Mouse (Mus musculus) brain, embryonic 14.5 days (tissue): ENCODE measurements around the gene Aup1.

Source experiments
- CTCF ChIP-seq: fragments of 200-500 bp; IDR thresholded peaks from 2 replicates; pipeline ENCODE4 v1.5.1; 2012; ENCODE audit warnings: inconsistent platforms, mild to moderate bottlenecking, moderate library complexity, borderline replicate concordance; ENCODE audit not compliant: insufficient read depth, insufficient read length; ENCODE audit errors: extremely low read depth
- POLR2A ChIP-seq: fragments of 200-500 bp; IDR thresholded peaks from 2 replicates; pipeline ENCODE4 v1.6.1; 2012; ENCODE audit warnings: mild to moderate bottlenecking, inconsistent platforms, borderline replicate concordance; ENCODE audit not compliant: poor library complexity, insufficient read depth, insufficient read length, severe bottlenecking; ENCODE audit errors: extremely low read depth

GRCm38 (mm10) chr6:83006114-83006513 is 48.2 kb upstream of the Aup1 start:
- no peak for TF ChIP-seq POLR2A
- no peak for TF ChIP-seq CTCF
